Mouse (Mus musculus) midbrain, embryonic 11.5 days (tissue): ENCODE data around the gene Aff4. TPM values are rescaled to one million over a fixed set of nuclear protein-coding genes. Genes with fewer than 3 reads are reported as not detected.

Experiments used
- ATAC-seq: fragments of 200-750 bp; cut with Nextera tagmentation; 2 replicates; pipeline ENCODE4 v1.8.0; 2017; ENCODE audit warnings: moderate TSS enrichment, moderate library complexity; ENCODE audit not compliant: low FRiP score
- DNase-seq: peaks from one replicate; pipeline ENCODE4 v3.0.0; 2015; ENCODE audit warnings: low spot score; ENCODE audit errors: missing footprints
- H3K27ac ChIP-seq: fragments of 300-500 bp; sonication (generic); 2 replicates; pipeline ENCODE4 v1.5.1; 2014; ENCODE audit warnings: low read depth, low read length
- H3K27me3 ChIP-seq: fragments of 300-500 bp; sonication (generic); 2 replicates; pipeline ENCODE4 v1.6.1; 2014; ENCODE audit warnings: mild to moderate bottlenecking, low read length, moderate library complexity, mixed read lengths; ENCODE audit not compliant: control insufficient read depth, insufficient read depth
- H3K36me3 ChIP-seq: fragments of 300-500 bp; sonication (generic); 2 replicates; pipeline ENCODE4 v1.6.1; 2014; ENCODE audit warnings: mild to moderate bottlenecking, low read length, moderate library complexity, mixed read lengths; ENCODE audit not compliant: control insufficient read depth, insufficient read depth
- H3K4me1 ChIP-seq: fragments of 300-500 bp; sonication (generic); 2 replicates; pipeline ENCODE4 v1.6.1; 2014; ENCODE audit warnings: low read length; ENCODE audit not compliant: control insufficient read depth, insufficient read depth
- H3K4me2 ChIP-seq: fragments of 300-500 bp; sonication (generic); 2 replicates; pipeline ENCODE4 v1.6.1; 2014; ENCODE audit warnings: mild to moderate bottlenecking, moderate library complexity
- H3K4me3 ChIP-seq: fragments of 300-500 bp; sonication (generic); 2 replicates; pipeline ENCODE4 v1.5.1; 2014; ENCODE audit warnings: low read depth, low read length
- H3K9ac ChIP-seq: fragments of 300-500 bp; sonication (generic); 2 replicates; pipeline ENCODE4 v1.6.1; 2014; ENCODE audit warnings: low read length
- H3K9me3 ChIP-seq: fragments of 300-500 bp; sonication (generic); 2 replicates; pipeline ENCODE4 v1.6.1; 2016; ENCODE audit warnings: low read length; ENCODE audit not compliant: control insufficient read depth
- WGBS: fragments of 180-500 bp; shearing (Covaris S2); extraction: QIAGEN DNeasy Blood & Tissue Kit; methylation state at CpG from one replicate; pipeline ENCODE4 v1.1.7; 2014; 5-methylcytosine and 5-hydroxymethylcytosine counted together
- microRNA-seq: library from miRNA; unstranded; fragments of <30 nt; microRNA quantifications from one replicate; pipeline ENCODE4, GENCODE M21; 2017
- polyA plus RNA-seq: library from polyadenylated mRNA; unstranded; fragments of >200 nt; fragmentation: Nextera tagmentation; extraction: Ambion mirVana; gene quantifications from 2 replicates; pipeline ENCODE4 v1.2.1, GENCODE M21; 2014

Aff4 gene
- polyA plus RNA-seq, 1 experiment from 2014 or later, result 43.5 TPM

GRCm38 (mm10) chr11:53469294-53469967 lies 118.8 kb downstream of the Aff4 start:
- Histone ChIP-seq H3K27me3 (peaks cover 53% of the 10 kb centered on the region), H3K9ac (no peak overlapping the region), H3K27ac (no peak overlapping the region), H3K4me3 (no peak overlapping the region), H3K4me1 (peaks cover 9% of the 10 kb centered on the region), H3K36me3 (no peaks in the 10 kb centered on the region), H3K4me2 (no peak overlapping the region), H3K9me3 (no peaks in the 10 kb centered on the region)
- 48% methylated on average over 16 of the region's 16 CpGs for WGBS
- peak; percentile 82 for DNase-seq
- no peak for ATAC-seq

- Histone ChIP-seq H3K4me2 (peak within 1 kb of the TSS; percentile 34), H3K36me3 (no peaks in the 10 kb centered on the region), H3K4me1 (peaks cover 9% of the 10 kb centered on the region), H3K27me3 (peaks cover 46% of the 10 kb centered on the region), H3K9ac (peak within 1 kb of the TSS; percentile 7), H3K9me3 (no peaks in the 10 kb centered on the region), H3K27ac (no peak within 1 kb of the TSS), H3K4me3 (peak within 1 kb of the TSS; percentile 1)
- ATAC-seq (peak; percentile 82), DNase-seq (peak; percentile 98)
- WGBS, result 2% methylated on average over 29 of the region's 29 CpGs
Measured at GRCm38 (mm10) chr11:53469968-53470695, 119.5 kb downstream of the Aff4 start, which contains the start of gene Gm9837. TSS of gene Gm9837 (minus strand) at chr11:53470479.

Small RNAs within 50 kb of the gene (microRNA-seq; reads per million reads assigned to microRNA genes)
- not detected for gene Mir6920

Other genes with a start within 250 kb of the Aff4 start
- 111 and 117 TPM in 2 replicates for gene Hspa4, start 50.4 kb upstream of the Aff4 start, polyA plus RNA-seq
- gene Zcchc10, start 26.2 kb upstream of the Aff4 start, polyA plus RNA-seq, result 26.9 and 27.3 TPM in 2 replicates
- gene Leap2, start 72.3 kb downstream of the Aff4 start, polyA plus RNA-seq, result 0.66 TPM in 1 of 2 replicates, not detected in the other
- gene Uqcrq, start 80.0 kb downstream of the Aff4 start, polyA plus RNA-seq, result 590 and 635 TPM in 2 replicates
- 2.3 and 3.6 TPM in 2 replicates for gene Gdf9, start 80.2 kb downstream of the Aff4 start, polyA plus RNA-seq
- gene Gm10447, start 106.3 kb downstream of the Aff4 start, polyA plus RNA-seq, result not detected in 2 replicates
- 1.6 and 1.9 TPM in 2 replicates for gene Shroom1, start 106.4 kb downstream of the Aff4 start, polyA plus RNA-seq
- not detected in 2 replicates for gene Gm9837, start 119.6 kb downstream of the Aff4 start, polyA plus RNA-seq
- gene Gm9945, start 129.3 kb downstream of the Aff4 start, polyA plus RNA-seq, result 0.15 TPM in 1 of 2 replicates, not detected in the other
- 0.05 and 0.15 TPM in 2 replicates for gene Sowaha, start 129.4 kb downstream of the Aff4 start, polyA plus RNA-seq
- 11.6 and 14.9 TPM in 2 replicates for gene Sept8, start 168.4 kb downstream of the Aff4 start, polyA plus RNA-seq
- 87.9 and 96.4 TPM in 2 replicates for gene Kif3a, start 216.5 kb downstream of the Aff4 start, polyA plus RNA-seq